Mouse (Mus musculus): ENCODE measurements around the gene Rcbtb2. TPM values are rescaled to one million over a fixed set of nuclear protein-coding genes. Genes with fewer than 3 reads are reported as not detected.

The Rcbtb2 gene
- polyA plus RNA-seq, 1 experiment from 2014 or later: 32.2 TPM

- WGBS: 87% methylated on average over 9 of the region's 9 CpGs
- H3K4me2 ChIP-seq (replicated peaks; ENCODE audit: low read depth): no peak overlapping the region
- H3K36me3 ChIP-seq (ENCODE audit: control insufficient read depth, insufficient read depth): no peaks in the 10 kb centered on the region
- H3K4me1 ChIP-seq (replicated peaks; ENCODE audit: control insufficient read depth, insufficient read depth, low read length): 0 out of 2 replicates have a peak, but pooled peaks cover 3% of the 10 kb centered on the region
- no peak for ATAC-seq
- H3K27ac ChIP-seq (ENCODE audit: low read depth, low read length): no peak overlapping the region
- H3K9me3 ChIP-seq (ENCODE audit: control insufficient read depth): no peaks in the 10 kb centered on the region
- H3K4me3 ChIP-seq (ENCODE audit: low read depth, low read length): no peak overlapping the region
- H3K9ac ChIP-seq (ENCODE audit: low read depth, low read length): no peak overlapping the region
- no peak for TF ChIP-seq CTCF (IDR thresholded peaks at IDR 0.05; ENCODE audit: low read depth)
- no peaks in the 10 kb centered on the region for H3K27me3 ChIP-seq (replicated peaks; ENCODE audit: control insufficient read depth, insufficient read depth, low read length)
Measured at GRCm38 (mm10) chr14:73222316-73222970, 99.6 kb downstream of the Rcbtb2 start.

GRCm38 (mm10) chr14:73226346-73226745 is 103.5 kb downstream of the Rcbtb2 start:
- H3K36me3 ChIP-seq (ENCODE audit: control insufficient read depth, insufficient read depth): no peaks in the 10 kb centered on the region
- H3K9me3 ChIP-seq (ENCODE audit: control insufficient read depth): no peaks in the 10 kb centered on the region
- H3K9ac ChIP-seq (ENCODE audit: low read depth, low read length): no peak overlapping the region
- H3K27me3 ChIP-seq (replicated peaks; ENCODE audit: control insufficient read depth, insufficient read depth, low read length): no peaks in the 10 kb centered on the region
- 0 out of 2 replicates have a peak, but pooled peaks cover 3% of the 10 kb centered on the region for H3K4me1 ChIP-seq (replicated peaks; ENCODE audit: control insufficient read depth, insufficient read depth, low read length)
- no peak overlapping the region for H3K4me3 ChIP-seq (ENCODE audit: low read depth, low read length)
- 65% methylated on average over 3 of the region's 3 CpGs for WGBS
- no peak for TF ChIP-seq CTCF (IDR thresholded peaks at IDR 0.05; ENCODE audit: low read depth)
- no peak overlapping the region for H3K4me2 ChIP-seq (replicated peaks; ENCODE audit: low read depth)
- no peak for ATAC-seq
- no peak overlapping the region for H3K27ac ChIP-seq (ENCODE audit: low read depth, low read length)

GRCm38 (mm10) chr14:73226849-73227248 is 104.0 kb downstream of the Rcbtb2 start:
- no peak overlapping the region for H3K4me3 ChIP-seq (ENCODE audit: low read depth, low read length)
- H3K27me3 ChIP-seq (replicated peaks; ENCODE audit: control insufficient read depth, insufficient read depth, low read length): no peaks in the 10 kb centered on the region
- no peak overlapping the region for H3K4me2 ChIP-seq (replicated peaks; ENCODE audit: low read depth)
- no peak overlapping the region for H3K27ac ChIP-seq (ENCODE audit: low read depth, low read length)
- H3K4me1 ChIP-seq (replicated peaks; ENCODE audit: control insufficient read depth, insufficient read depth, low read length): 0 out of 2 replicates have a peak, but pooled peaks cover 5% of the 10 kb centered on the region
- no peaks in the 10 kb centered on the region for H3K36me3 ChIP-seq (ENCODE audit: control insufficient read depth, insufficient read depth)
- H3K9me3 ChIP-seq (ENCODE audit: control insufficient read depth): no peaks in the 10 kb centered on the region
- WGBS: 11% methylated on average over 1 of the region's 1 CpGs
- no peak for TF ChIP-seq CTCF (IDR thresholded peaks at IDR 0.05; ENCODE audit: low read depth)
- H3K9ac ChIP-seq (ENCODE audit: low read depth, low read length): no peak overlapping the region
- no peak for ATAC-seq

- no peaks in the 10 kb centered on the region for H3K27me3 ChIP-seq (replicated peaks; ENCODE audit: control insufficient read depth, insufficient read depth, low read length)
- H3K36me3 ChIP-seq (ENCODE audit: control insufficient read depth, insufficient read depth): no peaks in the 10 kb centered on the region
- no peak overlapping the region for H3K4me3 ChIP-seq (ENCODE audit: low read depth, low read length)
- no peak overlapping the region for H3K9ac ChIP-seq (ENCODE audit: low read depth, low read length)
- H3K9me3 ChIP-seq (ENCODE audit: control insufficient read depth): no peaks in the 10 kb centered on the region
- 45% methylated on average over 5 of the region's 5 CpGs for WGBS
- no peak overlapping the region for H3K4me2 ChIP-seq (replicated peaks; ENCODE audit: low read depth)
- no peak for ATAC-seq
- H3K27ac ChIP-seq (ENCODE audit: low read depth, low read length): no peak overlapping the region
- H3K4me1 ChIP-seq (replicated peaks; ENCODE audit: control insufficient read depth, insufficient read depth, low read length): peaks cover 7% of the 10 kb centered on the region
- no peak for TF ChIP-seq CTCF (IDR thresholded peaks at IDR 0.05; ENCODE audit: low read depth)
Measured at GRCm38 (mm10) chr14:73231286-73231982, 108.6 kb downstream of the Rcbtb2 start.

GRCm38 (mm10) chr14:73234468-73235031 is 111.7 kb downstream of the Rcbtb2 start:
- Histone ChIP-seq H3K4me2 (replicated peaks; ENCODE audit: low read depth) (no peak overlapping the region), H3K27me3 (replicated peaks; ENCODE audit: control insufficient read depth, insufficient read depth, low read length) (no peaks in the 10 kb centered on the region), H3K9me3 (ENCODE audit: control insufficient read depth) (no peaks in the 10 kb centered on the region), H3K27ac (ENCODE audit: low read depth, low read length) (no peak overlapping the region), H3K36me3 (ENCODE audit: control insufficient read depth, insufficient read depth) (no peaks in the 10 kb centered on the region), H3K9ac (ENCODE audit: low read depth, low read length) (0 out of 2 replicates have a peak overlapping the region, but pooled peaks have one; percentile 7), H3K4me3 (ENCODE audit: low read depth, low read length) (no peak overlapping the region), H3K4me1 (replicated peaks; ENCODE audit: control insufficient read depth, insufficient read depth, low read length) (peaks cover 7% of the 10 kb centered on the region)
- no peak for TF ChIP-seq CTCF (IDR thresholded peaks at IDR 0.05; ENCODE audit: low read depth)
- 25% methylated on average over 2 of the region's 2 CpGs for WGBS
- no peak for ATAC-seq

- peak; percentile 17; the same call in 1 of the 2 replicates for TF ChIP-seq CTCF (IDR thresholded peaks at IDR 0.05; ENCODE audit: low read depth)
- WGBS: under 1% methylated on average over 19 of the region's 19 CpGs
- peak within 1 kb of the TSS; percentile 77 for H3K9ac ChIP-seq (ENCODE audit: low read depth, low read length)
- peak; percentile 84 for ATAC-seq
- H3K4me2 ChIP-seq (replicated peaks; ENCODE audit: low read depth): peak within 1 kb of the TSS; percentile 61
- H3K4me1 ChIP-seq (replicated peaks; ENCODE audit: control insufficient read depth, insufficient read depth, low read length): peaks cover 4% of the 10 kb centered on the region
- H3K27ac ChIP-seq (ENCODE audit: low read depth, low read length): peak within 1 kb of the TSS; percentile 90
- H3K4me3 ChIP-seq (ENCODE audit: low read depth, low read length): peak within 1 kb of the TSS; percentile 48
- H3K27me3 ChIP-seq (replicated peaks; ENCODE audit: control insufficient read depth, insufficient read depth, low read length): no peaks in the 10 kb centered on the region
- H3K9me3 ChIP-seq (ENCODE audit: control insufficient read depth): no peaks in the 10 kb centered on the region
- H3K36me3 ChIP-seq (ENCODE audit: control insufficient read depth, insufficient read depth): no peaks in the 10 kb centered on the region
Measured at GRCm38 (mm10) chr14:73237848-73238321, 115.0 kb downstream of the Rcbtb2 start, which contains the start of gene Lpar6. Lpar6 (plus strand) TSS chr14:73237895.
